Mouse (Mus musculus) gastrocnemius, adult 8-10 months (tissue): ENCODE data around the gene Ddr2. TPM values are rescaled to one million over a fixed set of nuclear protein-coding genes. Genes with fewer than 3 reads are reported as not detected.
"Not testable (repeated sequence)": the region's sequence is repeated elsewhere in the genome, so short reads cannot be mapped to it uniquely, and the experiment has no call there.

Experiments
- DNase-seq, 2 experiments: peaks; one replicate each; pipeline ENCODE4 v3.0.0; 2022; ENCODE audit warnings: low spot score in 2 of 2
- total RNA-seq, 4 experiments: library from RNA; stranded (reverse); gene quantifications; 2 replicates each; pipeline ENCODE4 v1.2.4; 2022

The Ddr2 gene
- total RNA-seq, 4 experiments from 2014 or later = 10.7 to 20.9 (median 16.8) TPM

GRCm38 (mm10) chr1:170109776-170110515, 616 bp downstream of the Ddr2 start:
- peak in 1 of 2 experiments; percentile 22 for DNase-seq

- not testable (repeated sequence) for DNase-seq
Observed at GRCm38 (mm10) chr1:170102814-170103213, 7.7 kb downstream of the Ddr2 start.

- no peak for DNase-seq
Observed at GRCm38 (mm10) chr1:170086631-170087030, 23.9 kb downstream of the Ddr2 start.

- no peak for DNase-seq
Observed at GRCm38 (mm10) chr1:170084151-170084796, 26.3 kb downstream of the Ddr2 start.

- DNase-seq = no peak
Observed at GRCm38 (mm10) chr1:170080907-170081306, 29.7 kb downstream of the Ddr2 start.

- DNase-seq = no peak
Observed at GRCm38 (mm10) chr1:170079465-170079864, 31.1 kb downstream of the Ddr2 start.

- DNase-seq = no peak
Observed at GRCm38 (mm10) chr1:170076339-170076738, 34.2 kb downstream of the Ddr2 start.

GRCm38 (mm10) chr1:170073768-170074167, 36.8 kb downstream of the Ddr2 start:
- no peak for DNase-seq

GRCm38 (mm10) chr1:170069143-170069542, 41.4 kb downstream of the Ddr2 start:
- no peak for DNase-seq

- DNase-seq = no peak
Observed at GRCm38 (mm10) chr1:170065931-170066330, 44.6 kb downstream of the Ddr2 start.

- no peak for DNase-seq
Observed at GRCm38 (mm10) chr1:170065009-170065408, 45.6 kb downstream of the Ddr2 start.

GRCm38 (mm10) chr1:170064083-170064494, 46.5 kb downstream of the Ddr2 start:
- DNase-seq = peak in 1 of 2 experiments; percentile 57

- no peak for DNase-seq
Observed at GRCm38 (mm10) chr1:170060214-170060613, 50.3 kb downstream of the Ddr2 start.

GRCm38 (mm10) chr1:170059347-170059746, 51.2 kb downstream of the Ddr2 start:
- no peak for DNase-seq

GRCm38 (mm10) chr1:170058051-170058450, 52.5 kb downstream of the Ddr2 start:
- DNase-seq = peak in 1 of 2 experiments; percentile 52

GRCm38 (mm10) chr1:170057607-170058006, 53.0 kb downstream of the Ddr2 start:
- DNase-seq = no peak

GRCm38 (mm10) chr1:170056921-170057320, 53.6 kb downstream of the Ddr2 start:
- DNase-seq = no peak

- peak; percentile 50 to 69 for DNase-seq
Observed at GRCm38 (mm10) chr1:170056214-170056613, 54.3 kb downstream of the Ddr2 start.

GRCm38 (mm10) chr1:170052469-170053065, 58.0 kb downstream of the Ddr2 start:
- no peak for DNase-seq

GRCm38 (mm10) chr1:170051631-170052177, 58.9 kb downstream of the Ddr2 start:
- DNase-seq = no peak

GRCm38 (mm10) chr1:170048434-170048833, 62.1 kb downstream of the Ddr2 start:
- peak in 1 of 2 experiments; percentile 57 for DNase-seq
